Mouse (Mus musculus) forebrain, embryonic 10.5 days (tissue): Measurements from ENCODE around the gene Il6ra. TPM values are rescaled to one million over a fixed set of nuclear protein-coding genes. Genes with fewer than 3 reads are reported as not detected.

Source experiments
- DNase-seq: peaks from one replicate; pipeline ENCODE4 v3.0.0-alpha.2; 2017; ENCODE audit warnings: low spot score; ENCODE audit errors: extremely low spot score
- H3K27ac ChIP-seq: fragments of 300-500 bp; sonication (generic); 2 replicates; pipeline ENCODE4 v1.5.1; 2016; ENCODE audit warnings: mild to moderate bottlenecking
- H3K27me3 ChIP-seq: fragments of 300-500 bp; sonication (generic); 2 replicates; pipeline ENCODE4 v1.6.1; 2016; ENCODE audit warnings: mild to moderate bottlenecking; ENCODE audit not compliant: poor library complexity, severe bottlenecking
- H3K36me3 ChIP-seq: fragments of 300-500 bp; sonication (generic); replicated peaks from 2 replicates; pipeline ENCODE4 v1.6.1; 2016; ENCODE audit warnings: mild to moderate bottlenecking, moderate library complexity
- H3K4me1 ChIP-seq: fragments of 300-500 bp; sonication (generic); 2 replicates; pipeline ENCODE4 v1.6.1; 2016
- H3K4me3 ChIP-seq: fragments of 300-500 bp; sonication (generic); 2 replicates; pipeline ENCODE4 v1.5.1; 2016; ENCODE audit warnings: mild to moderate bottlenecking, moderate library complexity
- H3K9me3 ChIP-seq: fragments of 300-500 bp; sonication (generic); 2 replicates; pipeline ENCODE4 v1.6.1; 2016; ENCODE audit warnings: mild to moderate bottlenecking, moderate library complexity
- WGBS: fragments of 180-500 bp; shearing (Covaris S2); methylation state at CpG from one replicate; pipeline ENCODE4 v1.1.7; 2016; 5-methylcytosine and 5-hydroxymethylcytosine counted together
- polyA plus RNA-seq: library from polyadenylated mRNA; unstranded; fragments of >200 nt; fragmentation: Nextera tagmentation; extraction: Ambion mirVana; gene quantifications from 2 replicates; pipeline ENCODE4 v1.2.1, GENCODE M21; 2016

Il6ra gene
- polyA plus RNA-seq, 1 experiment from 2014 or later: 0.35 TPM

- 72% methylated on average over 8 of the region's 8 CpGs for WGBS
- Histone ChIP-seq H3K9me3 (no peaks in the 10 kb centered on the region), H3K4me3 (no peak overlapping the region), H3K4me1 (peaks cover 29% of the 10 kb centered on the region), H3K27ac (no peak overlapping the region), H3K36me3 (no peaks in the 10 kb centered on the region), H3K27me3 (no peaks in the 10 kb centered on the region)
- DNase-seq: no peak
These were observed 13.5 kb downstream of the Il6ra start for GRCm38 (mm10) chr3:89899511-89899908.

- Histone ChIP-seq H3K27me3 (no peaks in the 10 kb centered on the region), H3K9me3 (no peaks in the 10 kb centered on the region), H3K36me3 (no peaks in the 10 kb centered on the region), H3K27ac (no peak overlapping the region), H3K4me1 (peaks cover 29% of the 10 kb centered on the region), H3K4me3 (no peak overlapping the region)
- WGBS: 76% methylated on average over 5 of the region's 5 CpGs
- DNase-seq: no peak
These were observed 14.0 kb downstream of the Il6ra start for GRCm38 (mm10) chr3:89898870-89899510.

- Histone ChIP-seq H3K27me3 (no peaks in the 10 kb centered on the region), H3K27ac (no peak overlapping the region), H3K4me1 (peaks cover 29% of the 10 kb centered on the region), H3K4me3 (no peak overlapping the region), H3K9me3 (no peaks in the 10 kb centered on the region), H3K36me3 (no peaks in the 10 kb centered on the region)
- DNase-seq: no peak
- 81% methylated on average over 10 of the region's 10 CpGs for WGBS
These were observed 15.0 kb downstream of the Il6ra start for GRCm38 (mm10) chr3:89898011-89898410.

- H3K9me3 ChIP-seq: no peaks in the 10 kb centered on the region
- 70% methylated on average over 8 of the region's 8 CpGs for WGBS
- H3K4me3 ChIP-seq: no peak overlapping the region
- DNase-seq: no peak
- H3K4me1 ChIP-seq: peaks cover 33% of the 10 kb centered on the region
- no peak overlapping the region for H3K27ac ChIP-seq
- no peaks in the 10 kb centered on the region for H3K36me3 ChIP-seq
- no peaks in the 10 kb centered on the region for H3K27me3 ChIP-seq
These were observed 15.7 kb downstream of the Il6ra start for GRCm38 (mm10) chr3:89897204-89897796.

GRCm38 (mm10) chr3:89896571-89896970 is 16.4 kb downstream of the Il6ra start:
- Histone ChIP-seq H3K36me3 (no peaks in the 10 kb centered on the region), H3K4me3 (no peak overlapping the region), H3K9me3 (no peaks in the 10 kb centered on the region), H3K27ac (0 out of 2 replicates have a peak overlapping the region, but pooled peaks have one; percentile 25), H3K4me1 (peaks cover 33% of the 10 kb centered on the region), H3K27me3 (no peaks in the 10 kb centered on the region)
- 25% methylated on average over 5 of the region's 5 CpGs for WGBS
- no peak for DNase-seq

GRCm38 (mm10) chr3:89892517-89893106 is 20.4 kb downstream of the Il6ra start:
- Histone ChIP-seq H3K9me3 (no peaks in the 10 kb centered on the region), H3K4me3 (no peak overlapping the region), H3K27ac (no peak overlapping the region), H3K27me3 (0 out of 2 replicates have a peak, but pooled peaks cover 5% of the 10 kb centered on the region), H3K36me3 (no peaks in the 10 kb centered on the region), H3K4me1 (peaks cover 20% of the 10 kb centered on the region)
- DNase-seq: no peak
- 85% methylated on average over 5 of the region's 5 CpGs for whole genome bisulfite sequencing

GRCm38 (mm10) chr3:89891696-89892095 is 21.3 kb downstream of the Il6ra start:
- no peak overlapping the region for H3K27ac ChIP-seq
- no peak overlapping the region for H3K4me3 ChIP-seq
- 0 out of 2 replicates have a peak, but pooled peaks cover 5% of the 10 kb centered on the region for H3K27me3 ChIP-seq
- H3K36me3 ChIP-seq: no peaks in the 10 kb centered on the region
- DNase-seq: no peak
- H3K4me1 ChIP-seq: peaks cover 12% of the 10 kb centered on the region
- no peaks in the 10 kb centered on the region for H3K9me3 ChIP-seq

GRCm38 (mm10) chr3:89889841-89890430 is 23.1 kb downstream of the Il6ra start:
- no peak overlapping the region for H3K27ac ChIP-seq
- 0 out of 2 replicates have a peak, but pooled peaks cover 5% of the 10 kb centered on the region for H3K27me3 ChIP-seq
- no peaks in the 10 kb centered on the region for H3K36me3 ChIP-seq
- 79% methylated on average over 8 of the region's 8 CpGs for WGBS
- H3K4me3 ChIP-seq: no peak overlapping the region
- DNase-seq: no peak
- no peaks in the 10 kb centered on the region for H3K9me3 ChIP-seq
- 0 out of 2 replicates have a peak, but pooled peaks cover 3% of the 10 kb centered on the region for H3K4me1 ChIP-seq

GRCm38 (mm10) chr3:89887582-89888230 is 25.3 kb downstream of the Il6ra start:
- Histone ChIP-seq H3K27me3 (peaks cover 16% of the 10 kb centered on the region), H3K27ac (no peak overlapping the region), H3K9me3 (no peaks in the 10 kb centered on the region), H3K4me1 (0 out of 2 replicates have a peak, but pooled peaks cover 3% of the 10 kb centered on the region), H3K36me3 (no peaks in the 10 kb centered on the region), H3K4me3 (no peak overlapping the region)
- WGBS: 92% methylated on average over 7 of the region's 7 CpGs
- DNase-seq: no peak

GRCm38 (mm10) chr3:89885766-89886165 is 27.2 kb downstream of the Il6ra start:
- H3K27me3 ChIP-seq: peaks cover 35% of the 10 kb centered on the region
- H3K9me3 ChIP-seq: no peaks in the 10 kb centered on the region
- no peaks in the 10 kb centered on the region for H3K4me1 ChIP-seq
- no peaks in the 10 kb centered on the region for H3K36me3 ChIP-seq
- WGBS: 90% methylated on average over 11 of the region's 11 CpGs
- no peak overlapping the region for H3K27ac ChIP-seq
- H3K4me3 ChIP-seq: no peak overlapping the region
- no peak for DNase-seq

GRCm38 (mm10) chr3:89883582-89884041 is 29.4 kb downstream of the Il6ra start:
- no peaks in the 10 kb centered on the region for H3K9me3 ChIP-seq
- H3K4me1 ChIP-seq: peaks cover 3% of the 10 kb centered on the region
- H3K27me3 ChIP-seq: peaks cover 42% of the 10 kb centered on the region
- no peak overlapping the region for H3K27ac ChIP-seq
- 85% methylated on average over 4 of the region's 4 CpGs for WGBS
- H3K4me3 ChIP-seq: no peak overlapping the region
- DNase-seq: no peak
- no peaks in the 10 kb centered on the region for H3K36me3 ChIP-seq

- no peak overlapping the region for H3K4me3 ChIP-seq
- H3K36me3 ChIP-seq: no peaks in the 10 kb centered on the region
- DNase-seq: no peak
- H3K27ac ChIP-seq: no peak overlapping the region
- no peaks in the 10 kb centered on the region for H3K9me3 ChIP-seq
- peaks cover 11% of the 10 kb centered on the region for H3K4me1 ChIP-seq
- WGBS: 76% methylated on average over 8 of the region's 8 CpGs
- H3K27me3 ChIP-seq: peaks cover 50% of the 10 kb centered on the region
These were observed 30.3 kb downstream of the Il6ra start for GRCm38 (mm10) chr3:89882556-89883181.
